Mouse (Mus musculus): Measurements from ENCODE around the gene Khdc1b. TPM values are rescaled to one million over a fixed set of nuclear protein-coding genes. Genes with fewer than 3 reads are reported as not detected.

Khdc1b gene
- polyA plus RNA-seq (2017; shearing (Covaris generic)), result not detected

DNA sequence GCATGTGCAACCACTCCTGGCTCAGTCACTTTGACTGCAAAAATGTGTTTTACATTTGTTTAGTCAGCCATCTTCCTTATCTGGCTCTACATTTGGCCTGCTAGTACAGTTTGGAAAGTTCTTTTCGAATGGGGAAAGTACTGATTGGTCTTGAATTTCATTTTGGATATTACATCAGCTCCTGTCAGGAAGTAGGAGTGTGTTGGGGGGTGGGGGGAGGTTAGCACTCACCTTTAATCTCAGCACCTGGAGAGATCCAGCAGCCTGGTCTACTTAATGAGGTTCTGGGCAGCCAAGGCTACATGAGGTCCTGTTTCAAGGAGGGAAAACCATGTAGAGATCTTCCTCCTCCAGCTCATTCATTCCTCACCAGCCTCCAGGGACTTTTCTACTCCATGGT, at the start of gene Khdc1b:
Khdc1b (plus strand) TSS at position 301 of the 400 bp plus-strand sequence.

DNA sequence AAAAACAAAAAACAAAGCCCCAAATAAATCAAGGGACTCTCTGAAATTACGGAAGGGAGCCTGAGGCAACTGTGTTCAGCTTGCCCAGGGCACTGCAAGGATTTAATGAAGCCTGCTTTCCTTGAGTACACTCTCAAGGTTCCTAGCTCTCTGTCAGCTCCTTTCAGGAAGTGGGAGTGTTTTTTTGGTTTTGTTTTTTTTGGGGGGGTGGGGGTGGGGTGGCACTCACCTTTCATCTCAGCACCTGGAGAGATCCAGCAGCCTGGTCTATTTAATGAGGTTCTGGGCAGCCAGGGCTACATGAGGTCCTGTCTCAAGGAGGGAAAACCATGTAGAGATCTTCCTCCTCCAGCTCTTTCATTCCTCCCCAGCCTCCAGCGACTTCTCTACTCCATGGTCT, 34.0 kb upstream of the Khdc1b start, which contains the start of gene Khdc1a:
Khdc1a (plus strand) TSS at position 301 of the 400 bp plus-strand sequence.

DNA sequence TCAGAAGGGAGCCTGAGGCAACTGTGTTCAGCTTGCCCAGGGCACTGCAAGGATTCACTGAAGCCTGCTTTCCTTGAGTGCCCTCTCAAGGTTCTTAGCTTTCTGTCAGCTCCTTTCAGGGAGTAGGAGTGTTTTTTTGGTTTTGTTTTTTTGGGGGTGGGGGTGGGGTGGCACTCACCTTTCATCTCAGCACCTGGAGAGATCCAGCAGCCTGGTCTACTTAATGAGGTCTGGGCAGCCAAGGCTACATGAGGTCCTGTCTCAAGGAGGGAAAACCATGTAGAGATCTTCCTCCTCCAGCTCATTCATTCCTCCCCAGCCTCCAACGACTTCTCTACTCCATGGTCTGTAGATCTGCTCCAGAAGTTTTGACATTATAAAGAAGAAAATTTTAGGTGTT, 15.3 kb upstream of the Khdc1b start, which contains the start of gene Khdc1c:
Khdc1c (plus strand) TSS at position 301 of the 400 bp plus-strand sequence.

Other genes with a start within 250 kb of the Khdc1b start
- 0.83 TPM for gene Tmem14a, start 165.0 kb upstream of the Khdc1b start, polyA plus RNA-seq (2017; shearing (Covaris generic))
- gene Gsta3, start 143.0 kb upstream of the Khdc1b start, polyA plus RNA-seq (2017; shearing (Covaris generic)), result 0.40 TPM
- not detected for gene Khdc1a, start 33.9 kb upstream of the Khdc1b start, polyA plus RNA-seq (2017; shearing (Covaris generic))
- gene Khdc1c, start 15.2 kb upstream of the Khdc1b start, polyA plus RNA-seq (2017; shearing (Covaris generic)), result not detected